ENCODE assay signal across 29 mouse cellular contexts in the genomic region with DNA sequence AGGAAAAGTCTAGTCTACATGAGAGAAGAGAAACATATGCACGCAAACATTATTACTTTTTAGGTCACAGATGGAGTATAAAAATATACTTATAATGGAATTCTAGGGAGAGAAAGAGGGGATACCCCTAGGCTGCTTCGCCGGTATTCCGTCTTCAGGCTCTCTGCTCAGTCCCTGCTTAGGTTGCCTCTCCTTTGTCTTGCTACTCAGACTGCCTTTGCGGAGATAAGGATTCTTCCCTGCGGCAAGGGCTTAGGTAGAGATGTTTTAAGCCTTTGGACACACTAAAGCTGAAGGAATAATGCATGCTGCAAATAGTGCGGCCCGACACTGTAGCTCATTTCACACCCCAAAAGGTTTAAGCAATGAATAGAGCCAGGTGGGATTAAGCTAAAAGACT. TPM values are rescaled to one million over a fixed set of nuclear protein-coding genes. Genes with fewer than 3 reads are reported as not detected.
DNase-seq lines count a peak whose midpoint lies in the region; ATAC-seq and TF ChIP-seq lines count a peak whose summit lies in the region.
"Had no signal": no experiment of that assay in that cellular context is flagged by ENCODE, and none has a peak within 500 bp of the region (broad histone marks: within the 10 kb centered on the region; RNA-seq: fewer than 3 reads in every experiment).

No protein-coding gene starts in this region.

- no peaks in the 10 kb centered on the region for H3K9me3 ChIP-seq in midbrain, embryonic 11.5 days (ENCODE audit: control insufficient read depth, low read length)
- no peaks in the 10 kb centered on the region for H3K9me3 ChIP-seq in midbrain, embryonic 10.5 days (replicated peaks)
- no peaks in the 10 kb centered on the region for H3K9me3 ChIP-seq in midbrain, embryonic 13.5 days
- no peaks in the 10 kb centered on the region for H3K9me3 ChIP-seq in midbrain, embryonic 15.5 days
- no peaks in the 10 kb centered on the region for H3K9me3 ChIP-seq in midbrain, postnatal 0 days (ENCODE audit: low read length)
- H3K9me3 ChIP-seq in kidney, embryonic 14.5 days (ENCODE audit: control insufficient read depth, low read length), result peaks cover 3% of the 10 kb centered on the region; the same call in 1 of the 2 replicates
- H3K9me3 ChIP-seq: embryonic facial prominence, embryonic 13.5 days; embryonic facial prominence, embryonic 15.5 days; forebrain, embryonic 10.5 days; forebrain, embryonic 12.5 days had no signal

- H3K27me3 ChIP-seq in midbrain, embryonic 11.5 days (ENCODE audit: control insufficient read depth, insufficient read depth, low read length), result no peaks in the 10 kb centered on the region
- H3K27me3 ChIP-seq in midbrain, embryonic 10.5 days (ENCODE audit: low read depth, poor library complexity, severe bottlenecking), result no peaks in the 10 kb centered on the region
- H3K27me3 ChIP-seq in midbrain, embryonic 13.5 days, result no peaks in the 10 kb centered on the region
- H3K27me3 ChIP-seq in midbrain, embryonic 15.5 days (replicated peaks), result no peaks in the 10 kb centered on the region
- no peaks in the 10 kb centered on the region for H3K27me3 ChIP-seq in midbrain, postnatal 0 days (ENCODE audit: insufficient read depth, low read length)
- no peaks in the 10 kb centered on the region for H3K27me3 ChIP-seq in kidney, embryonic 14.5 days (ENCODE audit: control insufficient read depth, insufficient read depth, low read length)
- H3K27me3 ChIP-seq: embryonic facial prominence, embryonic 13.5 days; embryonic facial prominence, embryonic 15.5 days; forebrain, embryonic 12.5 days had no signal

- no peak overlapping the region for H3K9ac ChIP-seq in midbrain, embryonic 11.5 days (ENCODE audit: low read length)
- no peak overlapping the region for H3K9ac ChIP-seq in midbrain, embryonic 13.5 days (replicated peaks)
- H3K9ac ChIP-seq in midbrain, embryonic 15.5 days, result no peak overlapping the region
- H3K9ac ChIP-seq in midbrain, postnatal 0 days (replicated peaks; ENCODE audit: low read length, poor library complexity, severe bottlenecking), result no peak overlapping the region
- no peak overlapping the region for H3K9ac ChIP-seq in kidney, embryonic 14.5 days (ENCODE audit: low read depth, low read length)
- H3K9ac ChIP-seq: embryonic facial prominence, embryonic 13.5 days; embryonic facial prominence, embryonic 15.5 days; forebrain, embryonic 12.5 days had no signal

- H3K4me1 ChIP-seq in midbrain, embryonic 11.5 days (ENCODE audit: control insufficient read depth, insufficient read depth, low read length), result peaks cover 3% of the 10 kb centered on the region; the same call in 1 of the 2 replicates
- peaks cover 6% of the 10 kb centered on the region for H3K4me1 ChIP-seq in midbrain, embryonic 10.5 days
- H3K4me1 ChIP-seq in midbrain, embryonic 13.5 days (replicated peaks), result no peaks in the 10 kb centered on the region
- 0 out of 2 replicates have a peak, but pooled peaks cover 3% of the 10 kb centered on the region for H3K4me1 ChIP-seq in midbrain, embryonic 15.5 days
- H3K4me1 ChIP-seq in midbrain, postnatal 0 days (ENCODE audit: insufficient read depth, low read length), result no peaks in the 10 kb centered on the region
- H3K4me1 ChIP-seq in kidney, embryonic 14.5 days (ENCODE audit: control insufficient read depth, insufficient read depth, low read length), result no peaks in the 10 kb centered on the region
- H3K4me1 ChIP-seq: embryonic facial prominence, embryonic 13.5 days; embryonic facial prominence, embryonic 15.5 days; forebrain, embryonic 12.5 days had no signal

- H3K4me3 ChIP-seq in midbrain, embryonic 11.5 days (ENCODE audit: low read depth, low read length), result no peak overlapping the region
- no peak overlapping the region for H3K4me3 ChIP-seq in midbrain, embryonic 10.5 days
- no peak overlapping the region for H3K4me3 ChIP-seq in midbrain, embryonic 13.5 days (replicated peaks)
- H3K4me3 ChIP-seq in midbrain, embryonic 15.5 days, result no peak overlapping the region
- H3K4me3 ChIP-seq in midbrain, postnatal 0 days (ENCODE audit: low read depth, low read length), result no peak overlapping the region
- no peak overlapping the region for H3K4me3 ChIP-seq in kidney, embryonic 14.5 days (ENCODE audit: low read length)
- H3K4me3 ChIP-seq: embryonic facial prominence, embryonic 13.5 days; embryonic facial prominence, embryonic 15.5 days; erythroblast, embryonic 14.5 days; forebrain, embryonic 10.5 days; forebrain, embryonic 12.5 days had no signal

- no peak overlapping the region for H3K27ac ChIP-seq in midbrain, embryonic 11.5 days (ENCODE audit: low read depth, low read length)
- no peak overlapping the region for H3K27ac ChIP-seq in midbrain, embryonic 10.5 days (replicated peaks)
- no peak overlapping the region for H3K27ac ChIP-seq in midbrain, embryonic 13.5 days
- no peak overlapping the region for H3K27ac ChIP-seq in midbrain, embryonic 15.5 days
- H3K27ac ChIP-seq in midbrain, postnatal 0 days (ENCODE audit: low read depth, low read length), result no peak overlapping the region
- H3K27ac ChIP-seq in kidney, embryonic 14.5 days (ENCODE audit: low read depth, low read length), result no peak overlapping the region
- H3K27ac ChIP-seq: embryonic facial prominence, embryonic 13.5 days; embryonic facial prominence, embryonic 15.5 days; forebrain, embryonic 10.5 days; forebrain, embryonic 12.5 days had no signal

- H3K4me2 ChIP-seq in midbrain, embryonic 11.5 days, result no peak overlapping the region
- H3K4me2 ChIP-seq in midbrain, embryonic 13.5 days (replicated peaks), result no peak overlapping the region
- H3K4me2 ChIP-seq in midbrain, embryonic 15.5 days, result peak overlapping the region; percentile 27; the same call in 1 of the 2 replicates
- no peak overlapping the region for H3K4me2 ChIP-seq in midbrain, postnatal 0 days (ENCODE audit: low read depth, low read length, poor library complexity, severe bottlenecking)
- no peak overlapping the region for H3K4me2 ChIP-seq in kidney, embryonic 14.5 days (replicated peaks; ENCODE audit: low read depth, low read length)
- H3K4me2 ChIP-seq: embryonic facial prominence, embryonic 13.5 days; embryonic facial prominence, embryonic 15.5 days; forebrain, embryonic 12.5 days had no signal

- H3K36me3 ChIP-seq in midbrain, embryonic 11.5 days (ENCODE audit: control insufficient read depth, insufficient read depth, low read length), result no peaks in the 10 kb centered on the region
- no peaks in the 10 kb centered on the region for H3K36me3 ChIP-seq in midbrain, embryonic 10.5 days
- no peaks in the 10 kb centered on the region for H3K36me3 ChIP-seq in midbrain, embryonic 13.5 days
- no peaks in the 10 kb centered on the region for H3K36me3 ChIP-seq in midbrain, embryonic 15.5 days (replicated peaks)
- no peaks in the 10 kb centered on the region for H3K36me3 ChIP-seq in midbrain, postnatal 0 days (ENCODE audit: insufficient read depth, low read length)
- no peaks in the 10 kb centered on the region for H3K36me3 ChIP-seq in kidney, embryonic 14.5 days (ENCODE audit: control insufficient read depth, insufficient read depth, low read length)
- H3K36me3 ChIP-seq: embryonic facial prominence, embryonic 13.5 days; embryonic facial prominence, embryonic 15.5 days; forebrain, embryonic 10.5 days; forebrain, embryonic 12.5 days had no signal

- no peak for TF ChIP-seq CTCF in midbrain, postnatal 0 days (IDR thresholded peaks at IDR 0.05)

- WGBS in midbrain, embryonic 11.5 days, result 33% methylated on average over 8 of the region's 8 CpGs
- 38% methylated on average over 8 of the region's 8 CpGs for WGBS in midbrain, embryonic 10.5 days
- WGBS in midbrain, embryonic 13.5 days, result 28% methylated on average over 8 of the region's 8 CpGs
- 34% methylated on average over 8 of the region's 8 CpGs for WGBS in midbrain, embryonic 15.5 days
- 24% methylated on average over 8 of the region's 8 CpGs for WGBS in midbrain, postnatal 0 days
- WGBS in kidney, embryonic 14.5 days, result 87% methylated on average over 8 of the region's 8 CpGs

- DNase-seq in midbrain, embryonic 11.5 days (ENCODE audit: low spot score, missing footprints), result peak; percentile 79
- no peak for DNase-seq in midbrain, embryonic 10.5 days (ENCODE audit: low spot score)
- no peak for DNase-seq in midbrain, postnatal 0 days (ENCODE audit: low spot score)
- no peak for DNase-seq in T-cell, adult 2 months (ENCODE audit: low spot score)
- DNase-seq: adrenal gland, adult 8-10 months; adrenal gland, postnatal 14 days; adrenal gland, postnatal 36 days; B cell, adult 2 months; cerebellum, adult 11 months; cerebellum, adult 18-20 months; cerebellum, adult 8-10 months; cerebellum, adult 9-11 months; cerebellum, postnatal 14 days; cerebellum, postnatal 36 days; embryo, embryonic 11 days had no signal

- ATAC-seq in midbrain, embryonic 11.5 days (ENCODE audit: low FRiP score), result peak; percentile 62; the same call in 1 of the 2 replicates
- ATAC-seq in midbrain, embryonic 13.5 days, result peak; percentile 82
- peak; percentile 84 for ATAC-seq in midbrain, embryonic 15.5 days (replicated peaks)
- peak; percentile 49; the same call in 1 of the 2 replicates for ATAC-seq in midbrain, postnatal 0 days (ENCODE audit: low FRiP score)
- no peak for ATAC-seq in kidney, embryonic 14.5 days (ENCODE audit: low FRiP score, low TSS enrichment)
- ATAC-seq in CD4-positive, CD25-positive, alpha-beta regulatory T cell, adult 4 months, result no peak
- ATAC-seq: activated CD4-positive, CD25-positive, alpha-beta regulatory T cell, adult 4 months; forebrain, embryonic 14.5 days; forebrain, embryonic 16.5 days had no signal

RNA-seq across cellular contexts. Expression of a gene that starts 45.6 kb away (rescaled TPM):
- 1.7 and 1.8 TPM in 2 replicates for polyA plus RNA-seq in midbrain, embryonic 11.5 days (2014; fragmentation: Nextera tagmentation; extraction: Ambion mirVana)
- polyA plus RNA-seq in midbrain, embryonic 10.5 days (2016; fragmentation: Nextera tagmentation; extraction: Ambion mirVana), result 0.72 and 1.5 TPM in 2 replicates
- 3.1 and 3.4 TPM in 2 replicates for polyA plus RNA-seq in midbrain, embryonic 13.5 days (2015; fragmentation: Nextera tagmentation; extraction: Ambion mirVana)
- 7.2 and 8.4 TPM in 2 replicates for polyA plus RNA-seq in midbrain, embryonic 15.5 days (2015; fragmentation: Nextera tagmentation; extraction: Ambion mirVana)
- total RNA-seq in midbrain, postnatal 0 days (2014; rRNA removed), result 7.4 and 11.6 TPM in 2 replicates
- 8.9 and 11.0 TPM in 2 replicates for polyA plus RNA-seq in midbrain, postnatal 0 days (2015; fragmentation: Nextera tagmentation; extraction: Ambion mirVana)
- polyA plus RNA-seq in kidney, embryonic 14.5 days (2014; fragmentation: Nextera tagmentation; extraction: Ambion mirVana), result 1.1 TPM in 2 replicates
- polyA plus RNA-seq in CD4-positive, CD25-positive, alpha-beta regulatory T cell, adult 4 months (2017; shearing (Covaris generic)), result not detected
- total RNA-seq: common myeloid progenitor, adult 5-6 weeks; MEL had no signal
- polyA plus RNA-seq: activated CD4-positive, CD25-positive, alpha-beta regulatory T cell, adult 4 months; erythroblast, embryonic 14.5 days had no signal

Comparison
In these comparisons a context has a peak if more than half of its experiments do, and no peak if none do; other contexts are left out.
1. ATAC-seq: peak in midbrain, embryonic 11.5 days (single experiment), midbrain, embryonic 13.5 days (single experiment), midbrain, embryonic 15.5 days (single experiment) and midbrain, postnatal 0 days (single experiment); none in kidney, embryonic 14.5 days (single experiment) and CD4-positive, CD25-positive, alpha-beta regulatory T cell, adult 4 months (single experiment).